Mouse (Mus musculus) cerebellum, adult 2 months (tissue): Measurements from ENCODE around the gene Rsg1. TPM values are rescaled to one million over a fixed set of nuclear protein-coding genes. Genes with fewer than 3 reads are reported as not detected.

Experiments used
- DNase-seq, 2 experiments: peaks; one replicate each; pipeline ENCODE4 v3.0.0; 2021
- H3K27ac ChIP-seq: fragments of 200-500 bp; 2 replicates; pipeline ENCODE4 v1.5.1; 2012; ENCODE audit warnings: low read length, control low read depth, inconsistent platforms; ENCODE audit not compliant: insufficient read depth
- H3K27me3 ChIP-seq: fragments of 200-500 bp; 2 replicates; pipeline ENCODE4 v1.6.1; 2012; ENCODE audit warnings: inconsistent platforms, mild to moderate bottlenecking, low read length, moderate library complexity; ENCODE audit not compliant: control insufficient read depth, insufficient read depth
- H3K4me1 ChIP-seq: fragments of 200-500 bp; 2 replicates; pipeline ENCODE4 v1.6.1; 2011; ENCODE audit warnings: low read length; ENCODE audit not compliant: control insufficient read depth, insufficient read depth
- H3K4me3 ChIP-seq: fragments of 200-500 bp; replicated peaks from 2 replicates; pipeline ENCODE3; 2011; ENCODE audit warnings: mild to moderate bottlenecking, low read depth, low read length, control low read depth; ENCODE audit not compliant: insufficient read depth
- CTCF ChIP-seq: fragments of 200-500 bp; IDR thresholded peaks from 2 replicates; pipeline ENCODE4 v1.5.1; 2011; ENCODE audit warnings: low read depth, mild to moderate bottlenecking, control low read depth, low read length, moderate library complexity, borderline replicate concordance; ENCODE audit not compliant: insufficient read depth
- POLR2A ChIP-seq: fragments of 200-500 bp; IDR thresholded peaks from 2 replicates; pipeline ENCODE4 v1.6.1; 2011; ENCODE audit warnings: low read length, control low read depth, borderline replicate concordance; ENCODE audit not compliant: insufficient read depth
- WGBS: fragments of 180-500 bp; shearing (Covaris S2); methylation state at CpG from one replicate; pipeline ENCODE4 v1.1.7; 2018; 5-methylcytosine and 5-hydroxymethylcytosine counted together
- polyA plus RNA-seq: library from polyadenylated mRNA; depleted of rRNA; stranded (reverse); fragments of >200 nt; gene quantifications from 2 replicates; pipeline ENCODE4 v1.2.3, GENCODE M21; 2012

Rsg1 gene
- polyA plus RNA-seq, 1 experiment, result 4.7 TPM

GRCm38 (mm10) chr4:141244401-141244800, 30.6 kb downstream of the Rsg1 start:
- Histone ChIP-seq H3K4me3 (no peak overlapping the region), H3K4me1 (peaks cover 7% of the 10 kb centered on the region), H3K27ac (no peak overlapping the region), H3K27me3 (peaks cover 3% of the 10 kb centered on the region; the same call in 1 of the 2 replicates)
- TF ChIP-seq CTCF, result no peak
- no peak for TF ChIP-seq POLR2A
- DNase-seq, result peak in 1 of 2 experiments; percentile 19
- WGBS, result 67% methylated on average over 5 of the region's 5 CpGs

- Histone ChIP-seq H3K27me3 (peaks cover 3% of the 10 kb centered on the region; the same call in 1 of the 2 replicates), H3K4me3 (no peak overlapping the region), H3K27ac (no peak overlapping the region), H3K4me1 (peaks cover 7% of the 10 kb centered on the region)
- 29% methylated on average over 9 of the region's 9 CpGs for WGBS
- TF ChIP-seq CTCF (no peak), POLR2A (no peak)
- DNase-seq, result peak; percentile 59 to 62
Observed at GRCm38 (mm10) chr4:141244931-141245425, 31.2 kb downstream of the Rsg1 start.

- peaks cover 3% of the 10 kb centered on the region; the same call in 1 of the 2 replicates for H3K27me3 ChIP-seq
- TF ChIP-seq CTCF, result no peak
- no peak for TF ChIP-seq POLR2A
- peak in 1 of 2 experiments; percentile 15 for DNase-seq
- WGBS, result 20% methylated on average over 24 of the region's 24 CpGs
- no peak overlapping the region for H3K4me3 ChIP-seq
- H3K27ac ChIP-seq, result no peak overlapping the region
- H3K4me1 ChIP-seq, result peaks cover 14% of the 10 kb centered on the region
Observed at GRCm38 (mm10) chr4:141246089-141246997, 32.6 kb downstream of the Rsg1 start.

GRCm38 (mm10) chr4:141246998-141247350, 33.2 kb downstream of the Rsg1 start:
- peaks cover 14% of the 10 kb centered on the region for H3K4me1 ChIP-seq
- peaks cover 3% of the 10 kb centered on the region; the same call in 1 of the 2 replicates for H3K27me3 ChIP-seq
- H3K4me3 ChIP-seq, result peak overlapping the region; percentile 9
- no peak for TF ChIP-seq POLR2A
- no peak for TF ChIP-seq CTCF
- no peak overlapping the region for H3K27ac ChIP-seq
- WGBS, result 7% methylated on average over 17 of the region's 17 CpGs
- DNase-seq, result peak in 1 of 2 experiments; percentile 16

- peak overlapping the region; percentile 22 for H3K4me3 ChIP-seq
- H3K4me1 ChIP-seq, result peaks cover 14% of the 10 kb centered on the region
Observed at GRCm38 (mm10) chr4:141247776-141248613, 34.2 kb downstream of the Rsg1 start.

GRCm38 (mm10) chr4:141248614-141248978, 34.8 kb downstream of the Rsg1 start:
- WGBS, result 26% methylated on average over 11 of the region's 11 CpGs

More at GRCm38 (mm10) chr4:141247776-141248613, 34.2 kb downstream of the Rsg1 start:
- TF ChIP-seq POLR2A, result no peak
- TF ChIP-seq CTCF, result no peak
- DNase-seq, result peak in 1 of 2 experiments; percentile 19
- no peak overlapping the region for H3K27ac ChIP-seq
- peaks cover 3% of the 10 kb centered on the region; the same call in 1 of the 2 replicates for H3K27me3 ChIP-seq
- WGBS, result 2% methylated on average over 59 of the region's 60 CpGs

GRCm38 (mm10) chr4:141249383-141249782, 35.6 kb downstream of the Rsg1 start:
- peaks cover 3% of the 10 kb centered on the region; the same call in 1 of the 2 replicates for H3K27me3 ChIP-seq
- peaks cover 14% of the 10 kb centered on the region for H3K4me1 ChIP-seq
- WGBS, result 85% methylated on average over 11 of the region's 11 CpGs
- H3K4me3 ChIP-seq, result no peak overlapping the region
- DNase-seq, result no peak
- no peak for TF ChIP-seq CTCF
- no peak for TF ChIP-seq POLR2A
- H3K27ac ChIP-seq, result no peak overlapping the region

More at GRCm38 (mm10) chr4:141248614-141248978, 34.8 kb downstream of the Rsg1 start:
- no peak for DNase-seq
- peaks cover 14% of the 10 kb centered on the region for H3K4me1 ChIP-seq
- no peak overlapping the region for H3K27ac ChIP-seq
- TF ChIP-seq CTCF (no peak), POLR2A (no peak)
- H3K27me3 ChIP-seq, result peaks cover 3% of the 10 kb centered on the region; the same call in 1 of the 2 replicates
- H3K4me3 ChIP-seq, result no peak overlapping the region
